Mouse (Mus musculus) heart, adult 2 months (tissue): ENCODE measurements at regions not wholly inside any gene's neighbourhood (a gene's known extent, or its start where the extent isn't known, plus 50 kb on each side); places are given as distances from the start of the nearest gene placed in this dataset.
A peak's percentile ranks its signal among the peaks of the same experiment; 100 is the strongest.

Experiments used
- DNase-seq, 2 experiments: peaks; one replicate each; pipeline ENCODE4 v3.0.0; 2021
- H3K27ac ChIP-seq: fragments of 200-600 bp; 2 replicates; pipeline ENCODE4 v1.8.1; 2022
- H3K27me3 ChIP-seq: fragments of 200-500 bp; 2 replicates; pipeline ENCODE4 v1.6.1; 2012; ENCODE audit warnings: mild to moderate bottlenecking, low read length, inconsistent platforms, mixed read lengths; ENCODE audit not compliant: control insufficient read depth, insufficient read depth
- H3K36me3 ChIP-seq: fragments of 200-500 bp; 2 replicates; pipeline ENCODE4 v1.6.1; 2012; ENCODE audit warnings: low read length, inconsistent platforms; ENCODE audit not compliant: control insufficient read depth, insufficient read depth
- H3K4me1 ChIP-seq: fragments of 200-500 bp; 2 replicates; pipeline ENCODE4 v1.6.1; 2011; ENCODE audit warnings: low read length; ENCODE audit not compliant: control insufficient read depth, insufficient read depth
- H3K4me3 ChIP-seq: fragments of 200-600 bp; 2 replicates; pipeline ENCODE4 v1.8.1; 2022
- H3K79me2 ChIP-seq: fragments of 200-500 bp; replicated peaks from 2 replicates; pipeline ENCODE4 v1.6.1; 2012; ENCODE audit warnings: mild to moderate bottlenecking, inconsistent platforms, low read length, moderate library complexity, mixed read lengths; ENCODE audit not compliant: control insufficient read depth, insufficient read depth
- H3K9ac ChIP-seq: fragments of 200-500 bp; 2 replicates; pipeline ENCODE4 v1.6.1; 2012; ENCODE audit warnings: low read depth, mild to moderate bottlenecking, control low read depth, inconsistent platforms, low read length, mixed read lengths
- CTCF ChIP-seq: fragments of 200-600 bp; IDR thresholded peaks from 2 replicates; pipeline ENCODE4 v1.8.1; 2022; ENCODE audit warnings: antibody characterized with exemption, mild to moderate bottlenecking, moderate library complexity
- EP300 ChIP-seq: fragments of 200-500 bp; IDR thresholded peaks from 2 replicates; pipeline ENCODE4 v1.6.1; 2011; ENCODE audit warnings: low read depth, low read length, control low read depth; ENCODE audit not compliant: insufficient read depth
- POLR2A ChIP-seq: fragments of 200-500 bp; IDR thresholded peaks from 2 replicates; pipeline ENCODE4 v1.6.1; 2011; ENCODE audit warnings: mild to moderate bottlenecking, low read depth, low read length, control low read depth; ENCODE audit not compliant: insufficient read depth
- WGBS: fragments of 180-500 bp; shearing (Covaris S2); methylation state at CpG from one replicate; pipeline ENCODE4 v1.1.7; 2018; 5-methylcytosine and 5-hydroxymethylcytosine counted together
- intact Hi-C: fragments of 180-260 bp; cut with DNase I; formaldehyde crosslinking; loops from one replicate; pipeline ENCODE4 v1.15.1; 2025

DNA sequence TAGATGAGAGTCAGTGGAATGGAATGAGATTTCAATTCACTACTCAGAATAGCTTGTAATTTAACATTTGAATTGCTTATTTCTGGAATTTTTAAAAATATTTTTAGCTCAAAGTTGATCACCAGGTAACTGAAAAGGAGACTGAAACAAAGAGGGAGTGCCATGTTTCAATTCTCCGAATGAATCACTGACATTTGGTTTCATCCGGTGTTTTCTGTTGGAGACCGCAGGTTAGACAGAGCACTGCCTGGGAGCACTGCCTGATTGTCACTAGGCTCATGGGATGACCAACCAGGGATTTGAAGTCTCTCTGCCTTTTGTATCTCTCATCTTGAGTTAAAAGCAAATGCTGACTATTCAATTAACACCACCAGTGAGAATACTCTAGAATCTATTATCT lies 193.3 kb downstream of the Stk31 start:
- Histone ChIP-seq H3K4me1 (no peaks in the 10 kb centered on the region), H3K9ac (no peak overlapping the region), H3K27me3 (no peaks in the 10 kb centered on the region), H3K36me3 (no peaks in the 10 kb centered on the region; the same call in 1 of the 2 replicates), H3K4me3 (no peak overlapping the region), H3K27ac (no peak overlapping the region), H3K79me2 (no peaks in the 10 kb centered on the region)
- no peak for DNase-seq
- TF ChIP-seq POLR2A (no peak), EP300 (no peak), CTCF (no peak)
- intact Hi-C loops, result no loop called here
- 93% methylated on average over 3 of the region's 3 CpGs for WGBS

DNA sequence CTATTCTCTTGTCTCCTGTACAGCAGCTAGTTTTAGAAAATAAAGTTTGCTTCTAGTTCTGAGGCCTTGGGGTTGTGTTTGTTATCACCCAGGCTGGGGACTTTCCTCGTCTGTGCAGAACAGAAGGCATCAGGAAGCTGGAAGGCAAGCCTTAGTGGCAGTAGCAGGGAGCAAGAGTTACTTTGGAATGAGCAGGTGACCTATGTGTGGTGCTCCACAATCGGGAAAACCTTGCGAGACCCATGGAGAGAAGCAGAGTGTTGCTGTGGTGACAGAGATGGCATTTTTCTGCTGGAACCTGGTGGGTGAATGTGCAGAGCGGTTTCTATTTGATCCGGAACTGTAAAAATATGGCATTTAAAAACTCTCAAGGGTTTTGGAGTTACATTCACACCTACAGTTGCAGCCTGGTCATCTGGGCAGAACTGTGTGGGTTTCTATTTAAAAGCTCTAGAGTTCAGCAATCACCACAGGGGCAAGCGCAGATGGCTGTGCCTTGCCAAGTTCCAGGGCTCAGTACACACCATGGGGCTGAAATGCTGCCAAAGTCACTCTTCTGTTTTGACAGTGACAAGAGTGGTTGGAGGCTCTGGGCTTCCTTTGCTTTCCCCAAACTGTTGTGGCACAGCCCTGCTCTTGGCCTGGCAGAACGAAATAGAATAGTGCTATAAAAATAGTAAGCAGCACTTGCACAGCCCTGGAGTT lies 195.7 kb downstream of the Stk31 start:
- H3K4me3 ChIP-seq, result no peak overlapping the region
- intact Hi-C loops, result loop anchor here (5.0 kb wide), 1 partner anchor 81 kb away; no protein-coding TSS in a partner anchor
- no peaks in the 10 kb centered on the region for H3K79me2 ChIP-seq
- H3K4me1 ChIP-seq, result no peaks in the 10 kb centered on the region
- TF ChIP-seq POLR2A, result no peak
- no peak for TF ChIP-seq EP300
- no peak for TF ChIP-seq CTCF
- H3K27ac ChIP-seq, result peak overlapping the region; percentile 32
- no peaks in the 10 kb centered on the region; the same call in 1 of the 2 replicates for H3K36me3 ChIP-seq
- H3K9ac ChIP-seq, result no peak overlapping the region
- peak; percentile 39 to 74 for DNase-seq
- H3K27me3 ChIP-seq, result no peaks in the 10 kb centered on the region
- WGBS, result 50% methylated on average over 7 of the region's 7 CpGs

- no peak overlapping the region for H3K4me3 ChIP-seq
- intact Hi-C loops, result loop anchor here (5.0 kb wide), 1 partner anchor 81 kb away; no protein-coding TSS in a partner anchor
- no peaks in the 10 kb centered on the region for H3K4me1 ChIP-seq
- H3K79me2 ChIP-seq, result no peaks in the 10 kb centered on the region
- TF ChIP-seq CTCF, result no peak
- TF ChIP-seq POLR2A, result no peak
- no peak for TF ChIP-seq EP300
- H3K27me3 ChIP-seq, result no peaks in the 10 kb centered on the region
- H3K9ac ChIP-seq, result no peak overlapping the region
- WGBS, result 35% methylated on average over 2 of the region's 2 CpGs
- DNase-seq, result no peak
- H3K27ac ChIP-seq, result no peak overlapping the region
- H3K36me3 ChIP-seq, result no peaks in the 10 kb centered on the region; the same call in 1 of the 2 replicates
Observed at GRCm38 (mm10) chr6:49591632-49592000, 196.2 kb downstream of the Stk31 start.

DNA sequence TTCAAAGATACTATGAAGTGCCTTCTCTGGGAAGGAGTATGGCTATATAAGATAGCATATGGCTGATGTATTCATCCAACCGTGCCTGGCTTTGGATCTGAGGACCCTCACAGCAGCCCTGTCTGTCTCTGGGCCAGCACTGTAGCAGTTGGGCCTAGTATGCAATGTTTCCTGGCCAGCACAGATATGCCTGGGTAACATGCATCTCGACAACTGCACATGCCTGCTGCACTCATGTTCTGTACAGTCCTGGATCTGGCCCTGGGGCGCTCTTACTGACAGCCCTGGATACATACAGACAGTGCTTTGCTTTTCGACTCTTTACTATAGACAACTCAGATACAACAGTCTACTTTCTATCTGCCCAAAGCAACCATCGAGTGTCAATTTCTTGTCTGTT lies 197.3 kb downstream of the Stk31 start:
- Histone ChIP-seq H3K36me3 (no peaks in the 10 kb centered on the region; the same call in 1 of the 2 replicates), H3K4me3 (no peak overlapping the region), H3K9ac (no peak overlapping the region), H3K27me3 (no peaks in the 10 kb centered on the region), H3K4me1 (no peaks in the 10 kb centered on the region), H3K79me2 (no peaks in the 10 kb centered on the region), H3K27ac (no peak overlapping the region)
- 79% methylated on average over 5 of the region's 5 CpGs for WGBS
- no peak for DNase-seq
- intact Hi-C loops, result loop anchor here (5.0 kb wide), 1 partner anchor 80 kb away; no protein-coding TSS in a partner anchor
- no peak for TF ChIP-seq POLR2A
- TF ChIP-seq EP300, result no peak
- no peak for TF ChIP-seq CTCF

- no peak overlapping the region for H3K4me3 ChIP-seq
- TF ChIP-seq CTCF (no peak), EP300 (no peak), POLR2A (no peak)
- H3K4me1 ChIP-seq, result no peaks in the 10 kb centered on the region
- no peak for DNase-seq
- H3K9ac ChIP-seq, result no peak overlapping the region
- no peaks in the 10 kb centered on the region for H3K79me2 ChIP-seq
- no peaks in the 10 kb centered on the region for H3K36me3 ChIP-seq
- H3K27me3 ChIP-seq, result no peaks in the 10 kb centered on the region
- WGBS, result 94% methylated on average over 1 of the region's 1 CpGs
- intact Hi-C loops, result no loop called here
- no peak overlapping the region for H3K27ac ChIP-seq
Observed at GRCm38 (mm10) chr6:49603201-49603600, 207.8 kb downstream of the Stk31 start.

DNA sequence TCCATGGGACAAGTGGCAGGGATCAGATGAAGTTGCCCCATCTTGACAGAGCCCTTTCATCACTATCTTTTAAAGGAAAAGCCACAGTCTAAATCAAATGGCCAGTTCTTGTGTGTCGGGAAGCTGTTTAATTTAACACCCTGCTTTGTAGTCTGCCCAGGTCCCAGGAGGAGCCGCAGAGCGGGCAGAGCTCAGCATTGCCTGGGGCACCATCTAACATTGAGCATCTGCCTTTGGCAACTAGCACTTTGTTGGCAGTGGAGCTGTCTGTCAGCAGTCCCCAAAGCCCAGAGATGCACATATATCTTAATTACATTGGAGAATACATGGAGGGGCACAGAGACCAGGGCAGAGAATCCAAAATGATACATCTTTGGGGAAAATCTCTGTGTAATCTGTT lies 208.4 kb downstream of the Stk31 start:
- Histone ChIP-seq H3K27me3 (no peaks in the 10 kb centered on the region), H3K4me1 (no peaks in the 10 kb centered on the region), H3K27ac (no peak overlapping the region), H3K36me3 (no peaks in the 10 kb centered on the region), H3K79me2 (no peaks in the 10 kb centered on the region), H3K9ac (no peak overlapping the region), H3K4me3 (no peak overlapping the region)
- intact Hi-C loops, result no loop called here
- 85% methylated on average over 3 of the region's 3 CpGs for WGBS
- no peak for DNase-seq
- TF ChIP-seq POLR2A, result no peak
- no peak for TF ChIP-seq CTCF
